Mouse (Mus musculus) MN1 (cell line): Measurements from ENCODE around the gene Nid1.
A peak's percentile ranks its signal among the peaks of the same experiment; 100 is the strongest.

ENCODE experiments used
- DNase-seq: peaks from one replicate; pipeline ENCODE4 v3.0.0-alpha.2; 2016; ENCODE audit warnings: low spot score

Gene Nid1

DNA sequence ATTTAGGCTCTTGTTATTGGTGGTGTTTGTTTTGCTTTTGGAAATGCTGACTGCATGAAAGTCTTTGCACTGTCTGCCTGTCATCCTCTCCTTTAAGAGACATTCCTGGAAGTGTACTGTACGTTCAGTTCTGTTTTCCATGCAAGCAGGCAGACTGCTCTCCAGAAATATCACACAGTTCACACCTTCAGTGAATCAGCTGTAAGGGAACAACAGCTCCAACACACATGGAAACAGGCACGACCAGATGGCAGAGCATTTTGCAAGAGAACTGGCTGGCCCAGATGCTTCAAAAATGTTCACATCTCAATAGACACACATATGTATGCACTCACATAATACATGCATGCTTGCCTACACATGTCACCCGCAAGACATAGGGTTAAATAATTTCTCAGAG, 109.4 kb downstream of the Nid1 start:
- no peak for DNase-seq

DNA sequence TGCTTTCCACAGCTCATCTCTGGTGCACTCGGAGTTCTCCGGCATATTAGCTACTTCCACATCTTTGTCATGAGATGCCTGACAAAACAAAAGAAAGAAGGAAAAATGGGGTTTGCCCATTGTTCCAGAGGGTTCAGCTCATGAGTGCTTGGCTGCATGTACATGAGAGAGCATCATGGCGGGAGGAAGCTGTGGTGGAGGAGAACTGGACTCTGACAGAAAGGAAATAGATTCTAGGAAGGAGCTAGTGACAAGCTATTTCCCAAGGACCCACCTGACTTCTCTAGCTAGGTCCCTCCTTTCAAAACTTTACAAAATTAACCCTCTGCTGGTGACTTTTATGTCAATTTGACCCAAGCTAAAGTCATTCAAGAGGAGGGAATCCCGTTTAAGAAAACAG, 110.5 kb downstream of the Nid1 start:
- no peak for DNase-seq

DNA sequence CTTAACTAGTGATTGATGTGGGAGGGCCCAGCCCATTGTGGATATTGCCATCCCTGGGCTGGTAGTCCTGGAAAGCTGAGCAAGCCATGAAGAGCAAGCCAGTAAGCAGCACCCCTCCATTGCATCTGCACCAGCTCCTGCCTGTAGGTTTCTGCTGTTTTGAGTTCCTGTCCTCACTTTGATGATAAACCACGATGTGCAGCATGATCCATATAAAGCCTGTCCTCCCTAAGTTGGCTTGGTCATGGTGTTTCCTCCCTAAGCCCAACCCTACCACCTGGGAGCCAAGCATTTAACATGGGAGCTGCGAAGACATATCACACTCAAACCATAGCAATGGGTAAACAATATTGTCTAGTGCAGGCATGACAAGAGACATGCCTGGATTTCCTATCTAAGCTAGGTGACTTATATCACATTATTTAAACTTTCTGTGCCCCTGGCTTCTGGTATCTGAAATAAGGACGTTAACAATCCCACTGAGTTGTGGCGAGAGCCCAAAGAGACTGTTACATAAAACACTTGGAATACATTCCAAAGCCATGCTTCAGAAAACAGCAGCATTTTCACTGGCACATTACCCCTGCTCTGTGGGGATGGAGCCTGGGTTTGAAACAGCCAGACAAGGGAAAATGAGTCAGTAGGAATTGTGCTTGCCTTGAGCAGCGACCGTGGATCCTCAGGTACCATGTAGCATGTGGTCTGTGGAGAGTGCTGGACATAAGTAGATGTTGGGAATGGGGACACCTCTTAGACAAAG, 111.3 kb downstream of the Nid1 start:
- no peak for DNase-seq

DNA sequence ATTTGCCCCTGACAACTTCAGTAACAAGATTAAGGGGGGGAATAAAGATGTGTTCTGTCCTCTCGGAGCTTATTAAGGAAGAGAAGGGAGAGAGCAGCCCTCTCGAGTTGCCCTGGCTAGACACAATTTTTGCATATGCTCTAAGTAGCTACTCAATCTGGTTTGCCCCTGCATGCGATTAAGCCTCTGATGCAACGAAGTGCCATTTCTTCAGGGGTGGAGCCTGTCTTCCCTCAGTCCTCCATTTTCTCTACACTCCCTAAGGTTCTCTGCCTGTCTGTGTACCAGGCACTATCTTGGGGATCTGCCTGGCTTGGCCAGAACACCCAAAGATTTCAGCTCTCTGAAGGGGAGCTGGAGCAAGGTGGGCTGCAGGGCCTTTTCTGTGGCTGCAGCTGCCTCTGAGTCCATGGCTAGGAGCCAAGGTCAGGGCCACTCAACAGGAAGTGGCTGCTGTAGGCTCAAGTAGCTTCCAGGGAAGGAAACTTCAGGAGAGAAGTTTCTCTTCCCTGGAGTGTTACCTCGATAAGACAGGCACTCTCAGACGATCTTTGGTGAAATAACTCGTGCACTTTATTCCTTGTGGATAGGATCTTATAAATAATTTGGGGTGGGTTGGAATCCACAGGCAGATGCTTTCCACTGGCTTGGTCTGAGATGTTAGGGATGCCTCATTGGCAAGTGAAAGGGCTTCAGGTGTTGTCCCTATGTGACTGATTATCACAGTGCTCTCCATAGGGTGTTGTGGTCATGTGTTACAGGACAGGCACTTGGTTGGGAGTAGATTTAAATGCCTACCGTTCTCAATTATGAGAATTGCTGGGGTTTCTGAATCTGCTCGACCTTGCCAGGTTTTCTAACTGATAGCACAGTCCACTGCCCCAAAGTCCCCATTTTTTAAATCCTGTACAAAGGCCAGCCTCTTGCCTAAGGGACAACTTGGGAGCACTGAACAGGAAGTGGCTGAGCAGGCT, 112.6 kb downstream of the Nid1 start:
- peak; percentile 77 for DNase-seq

DNA sequence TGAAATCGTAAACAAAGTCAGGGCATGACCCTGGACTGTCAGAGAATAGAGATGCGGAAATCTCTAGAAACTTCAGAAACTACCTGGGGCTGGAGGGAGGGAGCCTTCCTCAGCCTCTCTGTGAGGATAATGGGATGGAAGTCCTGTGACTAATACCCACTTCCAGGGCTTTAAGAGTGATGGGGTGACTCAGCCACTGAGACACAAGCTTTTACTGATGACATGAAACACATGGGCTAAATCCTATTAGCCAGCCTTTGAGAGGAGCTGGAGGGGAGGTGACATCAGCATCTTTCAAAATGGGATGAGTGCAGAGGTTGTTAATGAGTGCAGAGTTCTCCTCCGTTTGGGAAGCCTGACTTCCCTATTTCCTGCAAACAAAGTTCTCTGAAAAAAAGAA, 114.7 kb downstream of the Nid1 start:
- peak; percentile 91 for DNase-seq

DNA sequence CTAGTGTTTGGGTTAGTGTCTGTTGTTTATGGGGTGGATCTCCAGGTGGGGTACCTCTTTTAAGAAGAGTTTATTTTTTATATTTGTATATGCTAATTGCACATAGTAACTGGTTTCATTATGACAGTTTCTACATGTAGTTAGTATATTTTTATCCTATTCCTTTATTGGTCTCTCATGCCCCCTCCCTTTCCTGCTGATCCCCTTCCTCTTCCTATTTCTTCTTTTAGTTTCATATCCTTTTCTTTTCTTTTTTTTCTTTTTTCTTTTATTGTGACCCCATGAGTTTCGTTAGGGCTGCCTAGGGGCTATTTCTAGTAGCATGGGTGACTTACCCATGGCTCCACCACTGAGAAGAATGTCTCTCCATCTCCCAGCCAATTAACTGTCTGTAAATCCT, 116.3 kb downstream of the Nid1 start:
- no peak for DNase-seq

DNA sequence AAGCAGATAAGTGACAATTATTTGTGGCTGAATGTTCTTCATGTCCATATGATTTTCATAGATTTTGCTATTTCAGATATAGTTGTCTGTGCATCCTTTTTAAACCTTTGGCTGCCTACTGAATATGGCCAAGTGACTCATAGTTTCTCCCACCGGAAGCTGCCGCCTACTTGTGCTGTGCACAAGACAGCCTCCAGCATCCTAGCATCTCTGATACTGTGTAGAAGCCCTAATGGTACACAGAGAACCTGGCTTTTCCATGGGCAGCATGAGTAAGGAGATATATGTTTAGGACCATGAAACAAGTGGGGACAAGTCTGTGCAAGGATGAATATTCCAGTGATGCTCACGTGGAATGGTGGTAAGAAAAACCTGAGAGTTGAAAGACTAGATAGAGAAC, 117.8 kb downstream of the Nid1 start:
- no peak for DNase-seq

DNA sequence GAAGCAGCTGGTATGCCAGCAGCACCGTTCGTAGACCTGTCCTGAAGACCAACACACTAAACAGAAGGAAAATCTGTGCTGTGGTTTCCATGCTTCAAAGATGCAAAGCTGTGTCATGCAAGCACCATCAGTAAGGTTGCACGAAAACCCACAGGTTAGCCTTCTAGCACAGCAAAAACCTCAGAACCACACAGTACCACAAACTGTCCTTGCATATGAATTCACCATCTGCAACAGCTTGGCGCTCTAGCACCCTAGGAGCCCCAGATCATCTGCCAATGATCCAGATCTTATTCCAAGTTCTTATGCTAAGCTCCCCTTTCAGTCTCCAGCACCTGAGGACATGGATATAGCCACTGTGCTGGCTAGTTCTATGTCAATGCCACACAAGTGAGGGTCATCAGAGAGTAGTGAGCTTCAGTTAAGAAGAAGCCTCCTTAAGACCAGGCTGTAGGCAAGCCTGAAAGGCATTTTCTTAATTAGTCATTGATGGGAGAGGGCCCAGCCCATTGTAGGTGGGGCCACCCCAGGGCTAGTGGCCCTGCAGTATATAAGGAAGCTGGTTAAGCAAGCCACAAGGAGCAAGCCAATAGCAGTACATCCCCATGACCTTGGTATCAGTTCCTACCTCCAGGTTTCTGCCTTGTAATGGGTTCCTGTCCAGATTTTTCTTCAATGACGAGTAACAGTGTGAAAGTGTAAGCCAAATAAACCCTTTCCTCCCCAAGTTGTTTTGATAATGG, 119.8 kb downstream of the Nid1 start:
- DNase-seq, result no peak

DNA sequence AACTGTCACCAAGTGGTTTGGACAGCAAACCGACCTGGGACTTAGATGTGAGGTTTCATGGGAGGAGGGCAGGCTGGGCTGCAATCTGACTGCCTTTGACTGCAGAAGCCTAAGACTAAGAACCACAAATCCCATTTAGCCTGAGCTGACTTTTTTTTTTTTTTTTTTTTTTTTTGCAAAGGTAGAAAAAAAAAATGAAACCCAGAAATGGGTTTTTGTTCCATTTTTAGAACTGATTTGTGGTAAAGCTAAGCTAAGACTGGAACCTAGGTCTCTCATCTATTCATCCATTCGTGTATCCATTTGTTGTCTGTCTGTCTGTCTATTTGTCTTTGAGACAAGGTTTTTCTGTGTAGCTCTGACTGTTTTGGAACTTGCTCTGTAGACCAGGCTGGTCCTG, 120.9 kb downstream of the Nid1 start:
- no peak for DNase-seq

DNA sequence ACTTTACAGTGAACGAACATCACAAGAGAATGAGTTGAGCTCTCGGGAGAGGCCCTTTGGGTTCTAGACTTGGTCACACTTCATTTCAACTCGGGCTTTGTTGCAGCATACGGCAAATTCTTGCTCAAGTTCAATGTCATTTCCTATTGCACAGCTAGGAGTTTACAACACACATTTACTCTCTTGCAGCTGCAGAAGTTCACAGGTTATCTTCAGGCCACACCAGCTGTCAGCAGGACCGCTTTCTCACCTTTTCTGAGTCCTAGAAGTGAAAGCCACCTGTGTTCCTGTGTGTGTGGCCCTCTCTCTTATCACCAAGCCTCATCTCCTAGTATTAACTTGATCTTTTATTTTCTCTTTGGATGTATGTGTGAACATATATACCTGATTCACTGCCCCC, 121.5 kb downstream of the Nid1 start:
- DNase-seq, result no peak
